Mouse (Mus musculus): ENCODE measurements around the gene Krtap1-4.

GRCm38 (mm10) chr11:99620335-99620734, 36.9 kb upstream of the Krtap1-4 start, which contains the start of gene Gm11562:
- TF ChIP-seq CTCF (IDR thresholded peaks at IDR 0.05; ENCODE audit: extremely low read depth, insufficient read length, insufficient replicate concordance, low read depth, low read length) (no peak), POLR2A (IDR thresholded peaks at IDR 0.05; ENCODE audit: low read depth, low read length) (no peak)

All from small intestine, adult 2 months (tissue).